Comparison of ENCODE assay signal across 1 mouse cellular context in the genomic region with DNA sequence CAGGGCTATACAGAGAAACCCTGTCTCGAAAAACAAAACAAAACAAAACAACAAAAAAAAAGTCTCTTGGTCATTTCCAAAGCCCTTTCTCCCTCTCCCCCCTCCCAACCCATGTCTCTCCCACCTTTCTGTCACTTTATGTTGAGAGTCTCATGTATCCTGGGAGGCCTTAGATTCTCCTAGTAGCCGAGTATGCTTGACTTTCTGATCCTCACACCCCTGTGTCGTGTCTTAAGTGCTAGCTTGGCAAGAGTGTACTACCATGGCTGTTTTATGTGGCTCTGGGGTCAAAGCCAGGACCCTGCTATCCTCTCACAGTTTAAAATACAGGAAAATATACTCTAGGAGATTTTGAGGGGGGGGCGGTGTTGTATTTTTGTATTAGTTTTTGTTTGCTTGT.
TF ChIP-seq lines count a peak whose summit lies in the region.

No protein-coding gene starts in this region.

TF ChIP-seq in MEL, 35 proteins besides CTCF, POLR2A, EP300 and RAD21 (continued from another document):
- TF ChIP-seq MYC (IDR thresholded peaks at IDR 0.05; ENCODE audit: low read depth, low read length) (no peak), TAL1 (IDR thresholded peaks at IDR 0.05; ENCODE audit: low read length) (no peak), SMC3 (IDR thresholded peaks at IDR 0.05; ENCODE audit: low read depth, low read length) (no peak), CHD1 (IDR thresholded peaks at IDR 0.05; ENCODE audit: low read depth, low read length) (no peak)
TF ChIP-seq in MEL: peak in this region for 0.
